Mouse (Mus musculus) lung, postnatal 4 days (tissue): ENCODE measurements around the gene Nckap5.

Experiments used
- DNase-seq, 2 experiments: peaks; one replicate each; pipeline ENCODE4 v3.0.0; 2021

Nckap5 gene

DNA sequence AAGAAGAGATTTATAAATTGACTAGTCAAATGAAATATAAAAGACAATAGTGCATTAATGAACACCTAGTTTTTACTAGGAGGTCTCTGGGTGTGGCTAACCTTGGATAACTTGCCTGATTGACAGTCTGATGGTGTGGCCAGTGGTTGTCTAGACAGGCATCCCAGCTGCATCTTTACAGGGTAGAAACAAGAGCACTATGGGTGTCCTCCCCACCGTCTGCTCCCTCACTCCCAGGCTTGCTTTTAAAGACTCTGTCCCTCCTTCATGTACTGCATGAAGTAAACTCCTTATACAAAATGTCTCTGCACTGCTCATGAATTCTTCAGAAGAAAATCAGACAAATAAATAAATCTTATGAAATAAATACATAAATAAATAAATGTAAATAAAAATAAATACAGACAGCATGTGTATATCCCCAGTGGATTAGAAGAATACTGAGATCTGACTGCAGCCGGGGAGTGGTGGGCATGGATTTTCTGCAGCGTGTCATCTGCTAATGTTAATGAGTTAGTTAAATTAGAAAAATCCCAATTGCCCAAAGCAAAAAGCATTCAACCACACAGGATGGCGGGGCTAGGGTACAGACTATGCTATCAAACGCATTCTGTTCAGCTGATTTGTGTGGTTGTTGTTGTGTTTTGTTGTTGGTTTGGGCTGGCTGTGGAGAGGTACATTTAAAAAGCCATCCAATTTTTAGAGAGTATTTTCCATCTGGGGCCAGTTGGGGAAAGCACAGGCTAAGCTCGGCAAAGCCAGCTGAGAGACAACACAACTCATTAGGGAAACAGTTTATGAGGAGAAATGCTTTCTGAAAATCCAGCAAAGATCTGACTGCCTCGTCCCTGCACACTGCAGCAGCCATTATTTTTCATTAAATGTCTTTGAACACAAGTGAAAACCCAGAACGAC is 130.3 kb downstream of the Nckap5 start:
- DNase-seq: no peak

DNA sequence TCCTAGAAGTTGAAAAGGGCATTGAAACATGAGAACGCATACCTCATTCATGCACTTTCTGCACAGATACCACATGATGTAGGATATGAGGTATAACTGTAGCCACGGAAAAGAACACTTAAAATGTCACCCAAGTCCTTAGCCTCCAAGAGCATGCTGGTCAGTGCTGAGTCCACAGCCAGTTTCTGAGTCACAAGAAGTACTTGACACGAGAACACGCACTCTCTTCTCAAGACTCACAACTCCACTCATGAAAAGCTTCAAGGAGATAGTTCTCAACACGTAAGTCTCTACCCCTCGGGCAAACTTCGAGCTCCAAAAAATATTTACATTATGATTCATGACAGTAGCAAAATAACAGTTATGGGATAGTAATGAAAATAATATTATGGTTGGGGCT is 137.0 kb downstream of the Nckap5 start:
- DNase-seq: no peak

- DNase-seq: no peak
These were observed 142.0 kb downstream of the Nckap5 start for GRCm38 (mm10) chr1:126688593-126688992.

GRCm38 (mm10) chr1:126686678-126687077 is 143.9 kb downstream of the Nckap5 start:
- DNase-seq: no peak

DNA sequence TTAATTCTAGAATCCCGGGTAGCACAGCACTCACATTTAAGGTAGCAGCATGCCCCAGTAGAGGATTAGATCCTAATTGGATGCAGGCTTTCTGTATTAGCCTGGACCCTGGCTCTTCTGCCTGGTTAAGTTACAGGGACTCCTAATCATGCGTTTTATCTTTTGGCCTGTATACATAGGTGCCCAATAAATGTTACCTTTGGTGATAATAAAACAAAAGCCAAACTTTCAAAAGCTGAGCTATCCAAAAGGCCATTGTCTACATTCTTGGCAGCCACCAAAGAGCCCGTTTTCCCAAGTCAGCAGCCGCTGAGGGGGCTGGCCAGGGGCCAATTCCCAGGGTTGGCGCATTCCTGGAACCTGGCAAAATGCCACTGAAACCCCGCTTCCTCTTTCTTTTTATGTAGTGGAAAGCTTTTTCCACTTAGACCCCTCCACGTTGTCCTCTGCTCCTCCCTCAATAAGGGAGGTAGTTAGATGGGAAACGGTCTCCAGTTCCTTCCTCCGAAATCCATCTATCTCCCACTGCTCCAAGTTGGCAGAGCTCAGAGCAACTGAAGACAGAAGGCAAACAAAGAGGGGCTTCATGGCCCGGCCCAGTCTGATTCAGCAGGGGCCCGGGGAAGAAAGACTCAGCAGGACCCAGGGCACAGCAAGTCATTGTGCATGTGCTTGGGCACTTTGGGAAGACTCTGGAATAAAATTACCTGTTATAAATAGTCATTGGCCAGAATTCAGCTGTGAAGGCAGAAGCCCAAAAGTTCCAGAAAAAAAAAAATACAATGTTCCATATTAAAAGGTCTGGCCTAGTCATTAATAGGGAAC is 146.8 kb downstream of the Nckap5 start:
- peak; percentile 88 to 91 for DNase-seq

DNA sequence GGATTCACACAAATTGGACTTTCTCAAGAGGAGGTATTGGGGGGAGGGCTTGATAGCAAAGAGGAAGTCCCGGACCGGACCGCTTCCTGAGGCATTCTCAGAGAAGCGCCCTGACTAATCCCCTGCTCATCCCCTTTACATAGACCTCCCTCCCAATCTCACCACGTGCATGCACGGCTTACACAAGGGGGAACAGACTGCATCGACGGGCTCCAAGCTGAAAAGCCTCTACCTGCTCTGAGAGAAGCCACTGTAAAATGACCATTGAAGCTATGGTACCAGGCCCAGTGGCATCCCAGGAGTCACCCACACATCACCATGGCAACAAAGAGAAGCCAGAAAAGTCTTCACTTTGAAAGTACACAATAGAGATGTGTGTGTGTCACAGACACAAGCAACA is 148.8 kb downstream of the Nckap5 start:
- no peak for DNase-seq

DNA sequence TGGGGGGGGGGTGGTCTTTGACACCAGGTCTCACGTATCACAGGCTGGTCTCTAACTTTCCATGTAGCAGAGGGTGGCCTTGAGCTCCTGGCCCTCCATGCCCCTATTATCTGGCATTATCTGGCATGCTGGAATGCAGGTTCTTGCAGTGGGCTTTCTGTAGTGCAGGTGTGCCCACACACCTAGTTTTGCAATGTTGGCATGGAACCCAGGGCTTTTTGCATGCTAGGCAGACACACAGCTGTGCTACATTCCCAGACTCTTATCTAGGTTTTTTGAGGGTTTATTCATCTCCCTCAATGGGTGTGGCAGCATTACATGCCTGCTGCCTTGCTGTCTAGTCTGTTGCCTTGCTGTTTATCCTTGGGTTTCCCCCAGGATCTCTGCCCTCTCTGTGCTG is 151.3 kb downstream of the Nckap5 start:
- DNase-seq: no peak

- DNase-seq: no peak
These were observed 153.3 kb downstream of the Nckap5 start for GRCm38 (mm10) chr1:126677280-126677679.

GRCm38 (mm10) chr1:126676769-126677168 is 153.8 kb downstream of the Nckap5 start:
- DNase-seq: no peak

DNA sequence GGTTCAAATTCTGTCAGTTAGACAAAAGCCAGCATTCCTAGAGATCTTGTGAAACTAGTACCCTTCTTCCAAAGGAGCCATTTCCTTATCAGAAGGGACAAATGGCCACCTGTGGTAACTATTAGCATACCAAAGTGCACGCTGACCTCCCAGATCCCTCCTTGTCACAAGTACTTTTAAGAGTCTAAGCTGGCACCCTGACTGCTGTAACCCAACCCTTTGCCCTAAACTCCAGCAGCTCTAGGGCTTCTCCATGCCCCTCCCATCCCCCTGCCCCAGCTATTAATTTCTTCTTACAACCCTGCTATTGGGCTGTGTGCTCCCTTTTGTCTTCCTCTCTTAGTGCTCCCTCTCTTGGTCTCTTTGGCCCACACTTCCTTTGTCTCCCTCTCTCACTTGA is 155.5 kb downstream of the Nckap5 start:
- peak in 1 of 2 experiments; percentile 24 for DNase-seq

DNA sequence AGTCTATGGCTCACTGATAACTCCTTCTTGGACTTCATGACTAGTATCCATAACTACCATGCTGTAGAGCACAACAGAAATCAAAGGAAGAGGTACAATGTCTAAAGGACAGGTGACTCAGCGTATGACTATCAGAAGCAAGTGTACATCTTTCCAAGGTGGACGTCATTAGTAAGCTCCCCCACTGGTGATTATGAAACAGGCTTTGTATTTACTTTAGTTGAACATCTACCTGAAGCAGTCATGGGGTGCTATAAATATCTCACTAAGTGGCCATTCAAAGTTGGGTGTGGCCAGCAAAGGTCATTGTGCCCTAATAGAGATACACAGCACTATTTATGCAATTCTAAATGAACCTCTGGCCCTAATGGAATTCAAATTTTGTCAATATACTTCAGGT is 157.4 kb downstream of the Nckap5 start:
- no peak for DNase-seq

- DNase-seq: no peak
These were observed 160.1 kb downstream of the Nckap5 start for GRCm38 (mm10) chr1:126670507-126670906.

DNA sequence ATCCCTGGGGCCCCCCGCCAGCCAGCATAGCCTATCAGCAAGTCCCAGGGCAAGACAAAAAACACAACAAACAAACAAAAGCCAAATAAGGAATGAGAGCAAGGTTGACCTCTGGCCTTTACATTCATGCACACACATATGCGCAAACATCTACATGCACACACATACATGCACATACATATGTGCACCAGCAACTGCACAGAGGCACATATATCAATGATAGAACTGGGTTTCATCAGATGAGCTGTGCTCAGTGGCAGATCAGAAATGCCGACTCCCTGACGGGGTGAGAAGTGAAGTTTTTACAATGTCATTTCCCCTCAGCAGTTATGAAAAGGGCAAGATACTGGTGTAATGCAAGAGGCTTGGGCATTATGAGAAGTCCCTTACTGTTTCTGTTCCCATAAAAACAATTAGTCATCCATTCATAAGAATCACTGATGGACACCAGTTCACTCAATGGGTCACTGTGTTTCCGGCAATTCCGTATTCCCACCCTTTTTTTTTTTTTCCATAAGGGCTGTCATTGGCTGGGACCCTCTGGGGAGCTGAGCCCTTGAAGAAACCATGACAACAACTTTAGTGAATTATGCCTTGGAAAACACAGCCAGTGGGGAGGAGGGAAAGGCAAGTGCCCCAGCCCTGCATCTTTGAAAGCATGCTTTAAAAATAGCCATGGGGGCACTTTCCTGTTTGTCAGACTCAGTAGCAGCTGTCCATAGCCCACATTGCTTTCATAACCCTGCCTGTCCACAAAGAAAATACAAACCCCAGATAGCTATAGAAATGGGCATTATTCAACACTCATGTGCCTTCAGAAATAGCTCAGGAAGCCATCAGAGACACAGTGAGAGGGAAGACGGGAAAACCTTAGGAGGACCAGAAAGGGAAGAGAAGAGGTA is 170.2 kb downstream of the Nckap5 start:
- peak in 1 of 2 experiments; percentile 33 for DNase-seq

DNA sequence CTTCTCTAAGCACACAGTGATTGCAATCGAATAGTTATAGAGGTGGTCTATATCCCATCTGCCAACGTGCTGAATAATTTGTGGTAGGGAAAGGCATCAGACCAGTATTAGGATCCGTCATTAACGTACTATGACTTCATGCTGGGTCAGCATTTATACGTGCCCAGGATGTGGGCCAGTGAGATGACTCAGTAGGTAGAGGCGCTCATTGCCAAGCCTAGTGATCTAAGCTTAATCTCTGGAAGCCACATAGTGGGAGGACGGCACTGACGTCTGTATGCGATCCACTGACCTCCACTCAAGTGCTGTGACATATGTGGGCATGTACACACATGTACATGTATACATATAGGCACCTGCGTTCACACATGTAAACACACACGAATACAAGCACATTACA is 171.9 kb downstream of the Nckap5 start:
- no peak for DNase-seq

DNA sequence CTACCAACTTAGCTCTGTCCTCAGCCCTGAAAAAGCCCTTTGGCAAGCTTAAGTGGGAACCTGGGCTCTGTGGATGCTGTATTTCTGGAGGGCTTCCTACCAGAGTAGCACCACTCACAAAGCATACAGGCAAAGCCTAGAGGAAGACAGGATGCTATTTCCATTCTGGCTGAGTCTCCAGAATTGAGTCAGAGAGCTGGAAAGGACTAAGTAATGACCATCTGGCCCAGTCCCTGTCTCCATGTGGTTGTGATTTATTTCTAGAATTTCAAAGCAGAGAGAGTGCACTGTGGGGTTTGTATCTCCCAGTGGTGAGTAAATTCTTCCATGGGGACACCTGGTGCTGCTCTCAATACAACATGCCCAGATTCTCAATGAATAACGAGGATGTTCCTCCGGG is 174.4 kb downstream of the Nckap5 start:
- no peak for DNase-seq

- no peak for DNase-seq
These were observed 178.5 kb downstream of the Nckap5 start for GRCm38 (mm10) chr1:126652085-126652484.

DNA sequence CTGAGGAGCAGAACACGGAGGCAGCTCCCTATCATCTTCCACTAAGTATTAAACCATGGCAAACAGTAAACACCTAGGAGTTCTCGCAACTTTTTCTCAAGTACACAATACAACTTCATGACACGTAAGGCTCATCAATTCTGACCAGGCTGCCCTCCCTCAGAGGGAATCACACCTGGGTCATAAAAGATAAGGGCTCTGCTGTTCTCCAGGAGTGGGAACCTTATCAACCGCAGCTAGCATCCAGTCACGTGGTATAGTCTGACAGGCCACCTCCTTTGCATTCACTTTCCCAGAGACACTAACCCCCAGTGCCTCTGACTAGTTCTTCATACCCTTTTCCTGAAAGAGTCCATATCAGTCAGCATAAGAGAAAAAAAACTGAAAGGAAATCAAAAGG is 179.8 kb downstream of the Nckap5 start:
- DNase-seq: no peak

- no peak for DNase-seq
These were observed 187.8 kb downstream of the Nckap5 start for GRCm38 (mm10) chr1:126642751-126643150.

DNA sequence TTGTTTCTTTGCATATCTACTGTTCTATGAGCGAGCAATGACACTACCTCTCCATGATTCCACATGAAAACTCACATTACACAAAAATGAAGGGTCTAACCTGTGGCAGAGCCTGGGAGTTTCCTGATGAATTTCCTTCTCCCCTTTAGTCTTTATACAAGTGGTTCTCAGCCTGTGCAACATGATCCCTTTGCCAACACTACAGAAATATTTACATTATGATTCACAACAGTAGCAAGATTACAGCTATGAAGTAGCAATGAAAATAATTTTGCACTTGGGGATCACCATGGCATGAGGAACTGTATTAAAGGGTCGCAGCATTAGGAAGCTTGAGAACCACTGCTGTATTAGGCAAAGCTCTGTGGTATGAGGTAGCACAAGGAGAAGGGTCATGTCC is 191.1 kb downstream of the Nckap5 start:
- no peak for DNase-seq

DNA sequence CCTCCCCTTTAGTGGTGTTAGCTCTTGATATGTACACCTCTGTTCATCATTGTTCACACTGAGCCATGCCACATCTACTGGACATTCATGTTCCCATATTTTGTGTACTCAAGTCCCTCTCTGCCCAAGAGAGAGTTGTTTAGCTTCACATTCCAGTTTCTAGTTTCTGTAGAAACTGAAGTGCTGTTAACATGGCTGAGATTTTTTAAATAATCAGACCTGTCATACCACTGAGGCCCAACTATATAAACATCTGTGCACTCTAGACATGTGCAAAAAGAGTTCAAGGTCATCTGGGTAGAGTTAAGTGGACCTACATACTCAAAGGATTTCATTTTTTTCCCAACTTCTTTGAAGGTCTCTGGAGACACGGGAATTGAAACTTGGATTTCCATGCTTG is 193.1 kb downstream of the Nckap5 start:
- DNase-seq: no peak

GRCm38 (mm10) chr1:126626206-126626605 is 204.4 kb downstream of the Nckap5 start:
- no peak for DNase-seq

- peak in 1 of 2 experiments; percentile 42 for DNase-seq
These were observed 208.6 kb downstream of the Nckap5 start for GRCm38 (mm10) chr1:126622036-126622435.
